Comparison of ENCODE assay signal across 21 mouse cellular contexts in genomic region chr3:135872325-135872724, GRCm38 (mm10).
"Had no signal": no experiment of that assay in that cellular context is flagged by ENCODE, and none has a peak within 500 bp of the region (broad histone marks: within the 10 kb centered on the region; RNA-seq: fewer than 3 reads in every experiment).

No protein-coding gene starts in this region.

- DNase-seq: gastrocnemius, postnatal 14 days; gastrocnemius, postnatal 36 days; heart, adult 18-20 months; heart, postnatal 14 days; heart, postnatal 36 days; kidney, adult 11 months; kidney, adult 2 months; kidney, adult 9 months; kidney, postnatal 14 days; kidney, postnatal 36 days; layer of hippocampus, adult 9-11 months; layer of hippocampus, postnatal 36 days; left cerebral cortex, postnatal 4 days had no signal

- H3K4me2 ChIP-seq: heart, embryonic 11.5 days; heart, embryonic 13.5 days; heart, embryonic 15.5 days; hindbrain, embryonic 13.5 days; hindbrain, embryonic 15.5 days; kidney, embryonic 15.5 days; limb, embryonic 13.5 days; limb, embryonic 15.5 days had no signal

- H3K4me3 ChIP-seq: heart, embryonic 13.5 days; heart, embryonic 15.5 days; hindbrain, embryonic 13.5 days; hindbrain, embryonic 15.5 days; kidney, embryonic 15.5 days; limb, embryonic 13.5 days; limb, embryonic 15.5 days had no signal

- H3K36me3 ChIP-seq: heart, embryonic 13.5 days; heart, embryonic 15.5 days; hindbrain, embryonic 13.5 days; hindbrain, embryonic 15.5 days; kidney, embryonic 15.5 days; limb, embryonic 13.5 days; limb, embryonic 15.5 days had no signal

- H3K27me3 ChIP-seq: heart, embryonic 13.5 days; heart, embryonic 15.5 days; hindbrain, embryonic 13.5 days; hindbrain, embryonic 15.5 days; kidney, embryonic 15.5 days; limb, embryonic 13.5 days; limb, embryonic 15.5 days had no signal
